Mouse (Mus musculus) splenic B cell, adult 2 months (primary cell): ENCODE measurements around the gene Homez.

Experiments used
- DNase-seq: peaks from one replicate; pipeline ENCODE4 v3.0.0-alpha.2; 2011; ENCODE audit warnings: low read depth, low spot score
- H3K27me3 ChIP-seq: 2 replicates; pipeline ENCODE4 v1.6.1; 2012; ENCODE audit warnings: mild to moderate bottlenecking, low read length, moderate library complexity, mixed read lengths; ENCODE audit not compliant: control insufficient read depth, poor library complexity, insufficient read depth, severe bottlenecking
- H3K36me3 ChIP-seq: 2 replicates; pipeline ENCODE4 v1.6.1; 2012; ENCODE audit warnings: mild to moderate bottlenecking, low read length, moderate library complexity, mixed read lengths; ENCODE audit not compliant: control insufficient read depth, poor library complexity, insufficient read depth, severe bottlenecking

The Homez gene

DNA sequence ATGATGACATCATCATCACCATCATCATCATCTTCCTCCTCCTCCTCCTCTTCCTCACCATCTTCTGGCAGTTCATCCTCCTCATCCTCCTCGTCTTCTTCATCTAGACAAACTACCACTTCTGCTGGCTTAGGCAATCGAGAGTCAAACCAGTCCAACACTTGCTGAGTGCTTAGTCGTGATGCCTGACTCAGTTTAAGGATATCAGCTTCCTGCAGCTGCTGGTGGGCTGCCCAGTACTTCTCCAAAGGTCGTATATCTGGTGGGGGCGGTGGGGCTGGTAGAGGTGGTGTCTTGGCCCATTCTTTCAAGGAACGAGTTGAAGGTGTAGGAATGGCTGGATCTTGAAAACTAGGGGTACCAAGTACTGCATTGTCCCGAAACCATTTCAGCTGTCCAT, 14.1 kb downstream of the Homez start:
- no peak for DNase-seq
- Histone ChIP-seq H3K36me3 (no peaks in the 10 kb centered on the region), H3K27me3 (no peaks in the 10 kb centered on the region)

DNA sequence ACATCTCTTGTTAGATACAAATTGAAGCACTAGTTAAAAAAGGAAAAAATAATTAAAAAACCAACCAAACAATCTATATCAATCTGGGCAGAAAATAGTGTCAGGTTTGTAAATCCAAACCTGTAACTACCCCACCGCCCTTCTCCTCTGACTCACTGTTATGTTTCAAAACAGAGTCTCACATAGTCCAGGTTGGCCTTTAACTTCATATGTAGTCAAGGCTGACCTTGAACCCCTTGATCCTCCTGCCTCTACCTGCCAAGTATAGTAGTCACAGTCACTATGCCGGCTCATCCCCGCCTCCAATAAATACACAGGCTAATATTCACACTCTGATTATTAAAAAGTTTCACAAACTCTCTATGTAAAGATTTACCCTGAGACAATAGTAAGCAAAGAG, 15.0 kb downstream of the Homez start:
- Histone ChIP-seq H3K36me3 (no peaks in the 10 kb centered on the region), H3K27me3 (no peaks in the 10 kb centered on the region)
- no peak for DNase-seq

DNA sequence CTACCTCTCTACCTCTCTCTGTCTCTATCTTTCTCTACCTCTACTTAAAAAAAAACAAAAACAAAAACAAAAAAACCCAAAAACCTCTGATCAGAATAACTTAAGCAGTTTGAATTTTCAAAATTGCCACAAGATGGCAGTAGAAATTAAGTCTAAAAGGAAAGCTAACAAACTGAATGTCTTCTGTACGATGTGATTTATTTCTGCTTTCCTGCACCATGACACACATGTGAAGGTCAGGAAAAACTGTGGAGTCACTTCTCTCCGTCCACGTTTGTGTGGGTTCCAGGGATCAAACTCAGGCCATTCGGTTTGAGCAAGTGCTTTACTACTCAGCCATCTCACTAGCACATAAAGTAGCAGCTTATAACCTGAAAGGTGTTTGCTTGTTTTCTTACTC, 27.3 kb downstream of the Homez start:
- H3K27me3 ChIP-seq: no peaks in the 10 kb centered on the region
- no peaks in the 10 kb centered on the region for H3K36me3 ChIP-seq
- peak; percentile 59 for DNase-seq

DNA sequence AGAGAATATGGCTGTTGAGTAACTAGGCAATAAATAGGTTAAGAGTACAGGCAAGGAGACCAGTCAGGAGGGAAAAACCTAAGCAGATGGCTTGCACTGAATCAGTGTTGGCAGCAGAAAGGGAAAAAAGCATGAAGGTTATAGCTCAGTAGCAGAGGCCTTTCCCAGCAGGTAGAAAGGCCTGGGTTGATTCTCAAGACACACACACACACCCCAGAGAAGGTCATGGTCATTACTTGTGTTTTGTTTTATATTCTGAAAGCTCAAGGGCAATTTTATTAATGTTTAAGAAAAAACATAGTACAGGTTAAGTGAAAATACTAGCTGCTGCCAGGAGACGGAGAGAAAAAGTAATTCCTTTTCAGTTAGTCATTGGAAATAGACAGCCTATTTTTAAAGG, 47.0 kb downstream of the Homez start:
- no peaks in the 10 kb centered on the region for H3K36me3 ChIP-seq
- no peaks in the 10 kb centered on the region for H3K27me3 ChIP-seq
- DNase-seq: no peak

DNA sequence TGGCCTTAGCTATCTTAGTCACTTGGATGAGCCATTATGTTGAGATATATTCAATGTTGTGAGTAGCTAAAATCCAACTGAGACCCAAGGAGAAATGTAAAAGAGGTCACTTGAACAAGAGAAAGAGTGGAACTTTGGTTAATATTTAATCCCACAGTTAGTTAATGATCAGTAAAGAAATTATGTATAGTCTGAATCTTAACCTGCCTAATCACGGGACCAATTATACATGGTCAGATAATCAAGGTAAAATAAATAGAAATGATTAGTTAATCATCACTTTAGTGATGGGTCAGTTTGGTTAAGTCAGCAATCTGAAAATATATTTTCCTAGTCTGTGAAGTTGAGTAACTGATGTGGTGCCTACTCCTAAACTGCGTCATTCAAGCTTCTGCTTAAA, 48.5 kb downstream of the Homez start:
- no peak for DNase-seq
- H3K27me3 ChIP-seq: no peaks in the 10 kb centered on the region
- no peaks in the 10 kb centered on the region for H3K36me3 ChIP-seq

DNA sequence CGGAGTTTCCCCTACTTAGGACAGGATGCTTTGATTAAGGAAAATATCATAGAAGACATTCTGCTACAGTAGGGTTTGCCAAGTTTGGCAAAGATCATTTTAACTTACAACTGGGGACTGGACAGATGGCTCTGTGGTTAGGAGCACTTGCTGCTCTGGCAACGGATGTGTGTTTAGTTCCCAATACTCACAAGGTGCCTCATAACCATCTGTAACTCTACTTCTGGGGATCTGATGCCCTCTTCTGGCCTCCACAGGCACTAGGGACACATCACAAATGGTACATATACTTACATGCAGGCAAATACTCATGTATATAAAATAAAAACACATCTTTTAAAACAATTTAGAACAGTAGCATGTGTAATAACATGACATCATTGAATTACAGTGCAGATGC, 53.0 kb downstream of the Homez start:
- DNase-seq: peak; percentile 2
- no peaks in the 10 kb centered on the region for H3K27me3 ChIP-seq
- no peaks in the 10 kb centered on the region for H3K36me3 ChIP-seq

DNA sequence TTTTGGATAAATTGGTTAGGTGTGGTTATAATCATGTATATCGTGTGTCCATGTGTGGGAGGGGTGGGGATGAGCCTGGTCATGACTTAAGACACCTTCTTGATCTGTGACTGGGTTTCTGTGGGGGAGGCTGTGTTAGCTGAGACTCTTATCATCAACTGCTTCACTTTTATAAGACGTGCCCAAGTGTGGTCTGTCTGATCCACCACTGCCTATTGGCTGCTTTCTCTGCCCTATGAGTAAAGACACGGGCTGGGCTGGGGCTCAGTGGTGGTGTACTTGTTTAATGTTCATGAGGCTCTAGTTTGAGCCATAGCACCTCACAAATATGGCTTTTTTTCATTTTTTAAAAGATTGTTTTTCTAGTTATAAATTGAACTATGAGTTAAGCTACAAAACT, 55.0 kb downstream of the Homez start:
- Histone ChIP-seq H3K36me3 (no peaks in the 10 kb centered on the region), H3K27me3 (no peaks in the 10 kb centered on the region)
- no peak for DNase-seq

DNA sequence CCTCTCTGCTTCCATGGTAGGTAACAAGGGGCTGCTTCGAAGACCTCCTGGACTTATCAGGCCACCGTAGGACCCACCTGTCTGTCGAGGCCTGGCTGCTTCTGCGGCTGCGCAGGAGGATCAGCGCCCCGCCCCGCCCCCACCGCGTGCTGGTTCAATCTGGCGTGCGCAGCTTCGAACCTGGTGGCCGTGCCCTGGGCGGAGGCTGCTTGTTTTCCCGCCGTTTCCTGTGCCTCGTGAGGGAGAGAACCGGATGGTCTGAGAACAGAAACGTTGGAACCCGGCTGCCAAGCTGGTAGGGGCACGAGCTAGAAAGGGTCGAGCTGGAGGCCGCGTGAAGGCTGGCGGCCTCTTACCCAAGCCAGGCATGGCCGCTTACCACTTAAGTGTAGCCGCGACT, 56.8 kb downstream of the Homez start, which contains the start of gene Rnf212b:
Gene Rnf212b (plus strand): TSS at position 151 of the 400 bp plus-strand sequence.
- no peak for DNase-seq
- no peaks in the 10 kb centered on the region for H3K27me3 ChIP-seq
- no peaks in the 10 kb centered on the region for H3K36me3 ChIP-seq

DNA sequence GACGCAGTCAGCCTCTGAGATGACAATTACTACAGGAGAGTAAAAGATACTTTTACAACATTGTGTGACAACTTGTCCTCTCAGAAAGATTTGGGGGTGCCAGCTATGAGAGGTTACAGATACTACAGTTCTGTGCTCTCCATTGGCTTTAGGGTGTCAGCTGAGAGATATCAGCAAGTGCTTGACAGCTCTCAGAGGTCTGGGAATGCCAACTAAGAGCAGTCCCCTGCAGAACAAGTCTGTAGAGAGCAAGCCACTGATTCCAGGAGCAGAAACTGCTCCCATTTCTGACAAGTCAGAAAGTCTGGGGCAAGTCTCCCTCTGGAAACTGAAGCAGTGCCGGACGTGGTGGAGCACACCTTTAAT, 61.1 kb downstream of the Homez start:
- Histone ChIP-seq H3K27me3 (no peaks in the 10 kb centered on the region), H3K36me3 (no peaks in the 10 kb centered on the region)
- no peak for DNase-seq

DNA sequence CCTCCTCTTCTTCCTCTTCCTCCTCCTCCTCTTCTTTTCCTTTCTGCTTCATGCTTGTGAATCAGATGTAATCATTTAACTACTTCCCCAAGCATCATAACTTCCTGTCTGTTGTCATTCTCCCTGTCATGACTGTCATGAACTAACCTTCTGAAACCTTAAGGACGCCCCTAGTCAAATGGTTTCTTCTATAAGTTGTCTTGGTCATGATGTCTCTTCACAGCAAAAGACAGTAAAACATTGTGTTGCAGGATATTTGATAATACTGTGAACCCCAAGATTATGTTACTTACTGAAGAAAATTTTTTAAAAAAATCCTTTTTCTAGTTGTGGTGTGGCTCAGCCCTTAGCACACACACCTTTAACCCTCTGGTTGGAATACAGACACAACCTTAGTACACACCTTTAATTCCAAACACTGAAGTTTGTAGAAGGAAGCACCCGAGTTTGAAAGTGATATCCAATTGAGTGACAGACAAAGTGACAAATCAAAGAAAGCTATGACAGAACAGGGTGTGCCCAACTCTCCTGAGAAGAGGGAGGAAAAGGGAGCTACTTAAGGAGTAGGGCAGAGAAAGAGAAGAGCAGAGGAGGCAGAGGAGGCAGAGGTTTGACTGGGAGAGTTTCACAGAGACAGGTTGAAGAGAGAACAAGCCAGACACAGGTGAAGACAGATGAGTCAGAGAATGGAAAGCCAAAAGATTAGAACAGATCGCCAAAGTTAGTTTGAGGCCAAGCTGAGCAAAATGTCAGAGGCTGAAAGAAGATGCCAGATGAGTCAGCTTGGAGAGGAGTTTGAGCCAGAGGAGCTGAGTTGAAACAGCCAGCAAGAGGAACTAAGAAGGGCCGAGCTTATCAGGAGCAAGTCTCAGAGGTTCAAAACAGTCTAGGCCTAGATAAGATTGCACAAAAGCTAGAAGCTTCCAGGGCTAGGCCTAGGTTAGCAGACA, 61.8 kb downstream of the Homez start:
- no peaks in the 10 kb centered on the region; the same call in 1 of the 2 replicates for H3K27me3 ChIP-seq
- no peak for DNase-seq
- H3K36me3 ChIP-seq: no peaks in the 10 kb centered on the region

DNA sequence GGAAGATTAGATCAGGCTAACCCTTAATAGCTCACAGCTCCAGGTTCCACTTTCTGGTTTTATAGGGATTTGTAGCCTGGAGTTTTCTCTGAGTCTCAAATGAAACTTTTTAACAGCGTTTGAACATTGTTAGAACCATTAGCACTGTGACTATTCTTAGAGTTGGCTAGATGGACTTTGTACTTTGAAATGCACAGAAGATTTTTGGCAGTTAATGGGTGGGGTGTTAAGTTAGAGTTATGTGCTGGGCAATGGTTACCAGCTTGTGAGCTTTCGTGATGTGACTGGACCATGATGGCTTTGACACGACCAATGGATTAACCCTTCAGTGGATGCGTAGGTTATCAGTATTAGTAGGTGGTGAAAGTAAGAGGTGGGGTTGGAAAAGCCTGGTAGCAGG, 64.6 kb downstream of the Homez start:
- no peaks in the 10 kb centered on the region; the same call in 1 of the 2 replicates for H3K27me3 ChIP-seq
- no peaks in the 10 kb centered on the region for H3K36me3 ChIP-seq
- no peak for DNase-seq
